Mouse (Mus musculus): Measurements from ENCODE around the gene Hamp2.

- TF ChIP-seq EP300 (optimal IDR thresholded peaks at IDR 0.05): no peak
- TF ChIP-seq CTCF (IDR thresholded peaks at IDR 0.05; ENCODE audit: low read depth): no peak
These were observed 32.0 kb downstream of the Hamp2 start for GRCm38 (mm10) chr7:30892515-30892914.
